In the genomic region with DNA sequence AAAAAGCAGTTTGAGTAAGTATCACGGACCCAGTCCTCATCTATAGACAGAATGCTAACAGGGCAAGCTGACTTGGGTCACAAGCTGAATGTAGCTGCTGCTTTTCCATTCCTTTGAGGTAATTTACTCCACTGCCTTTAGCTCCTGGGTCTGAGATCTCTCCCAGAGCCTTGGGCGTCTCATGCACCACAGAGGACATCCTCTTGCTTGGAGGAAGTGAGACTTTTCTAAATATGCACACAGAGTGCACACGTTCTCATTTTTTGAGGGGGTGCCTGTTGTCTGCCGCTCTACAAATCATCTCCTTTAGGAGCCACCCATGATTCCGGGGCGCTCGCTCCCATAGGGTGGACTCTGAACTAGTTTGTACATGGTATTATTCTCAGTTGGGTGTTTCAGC, we compare ENCODE assay signal across 16 mouse cellular contexts.
"Had no signal": no experiment of that assay in that cellular context is flagged by ENCODE, and none has a peak within 500 bp of the region (broad histone marks: within the 10 kb centered on the region; RNA-seq: fewer than 3 reads in every experiment).

No protein-coding gene starts in this region.

- H3K4me1 ChIP-seq: limb, embryonic 12.5 days; limb, embryonic 15.5 days had no signal

- H3K27me3 ChIP-seq: limb, embryonic 12.5 days; limb, embryonic 15.5 days; liver, embryonic 15.5 days; lung, embryonic 15.5 days had no signal

- H3K9ac ChIP-seq: limb, embryonic 12.5 days; limb, embryonic 15.5 days; liver, embryonic 15.5 days; lung, embryonic 15.5 days had no signal

- H3K4me2 ChIP-seq: limb, embryonic 12.5 days; limb, embryonic 15.5 days; liver, embryonic 15.5 days; lung, embryonic 15.5 days had no signal

- H3K9me3 ChIP-seq: limb, embryonic 12.5 days; limb, embryonic 15.5 days; liver, embryonic 15.5 days; lung, embryonic 15.5 days had no signal

- DNase-seq: kidney, adult 2 months; kidney, postnatal 25 days; layer of hippocampus, adult 9-11 months; left cerebral cortex, postnatal 4 days; lung, adult 18-20 months; lung, postnatal 10 days; lung, postnatal 36 days; midbrain, embryonic 14.5 days; thymus, adult 18-20 months; thymus, postnatal 36 days had no signal

- H3K27ac ChIP-seq: kidney, postnatal 0 days; layer of hippocampus, adult 2 months; limb, embryonic 12.5 days; limb, embryonic 15.5 days; liver, embryonic 15.5 days; lung, embryonic 15.5 days had no signal

- H3K4me3 ChIP-seq: layer of hippocampus, adult 2 months; limb, embryonic 12.5 days; limb, embryonic 15.5 days; liver, embryonic 15.5 days; lung, embryonic 15.5 days had no signal
